Mouse (Mus musculus): Measurements from ENCODE around the gene Il20ra. TPM values are rescaled to one million over a fixed set of nuclear protein-coding genes. Genes with fewer than 3 reads are reported as not detected.
A peak's percentile ranks its signal among the peaks of the same experiment; 100 is the strongest.

The Il20ra gene
- total and polyA plus RNA-seq, 2 experiments from 2014 or later: not detected

DNA sequence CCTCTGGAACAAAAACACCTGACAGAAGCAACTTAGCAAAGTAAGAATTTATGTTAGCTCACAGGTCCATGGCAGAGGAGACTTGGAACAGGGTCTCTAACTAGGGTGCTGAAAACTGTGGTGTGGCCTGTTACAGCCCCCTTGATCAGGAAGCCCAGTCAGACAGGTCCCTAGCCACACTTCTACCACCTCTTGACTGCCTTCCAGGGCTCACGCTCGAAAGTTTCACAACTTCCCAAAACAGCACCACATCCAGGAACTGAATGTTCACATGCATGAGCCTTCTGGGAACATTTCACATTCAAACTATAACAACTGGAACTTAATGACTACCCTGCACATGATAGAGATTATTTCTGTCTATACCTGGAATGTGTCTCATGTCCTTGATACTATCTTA, 53.1 kb downstream of the Il20ra start:
- ATAC-seq (ENCODE audit: insufficient read depth, low read depth) (no peak), DNase-seq (ENCODE audit: low spot score) (no peak)
- H3K9me3 ChIP-seq (replicated peaks; ENCODE audit: control insufficient read depth, low read length): no peaks in the 10 kb centered on the region
- H3K4me3 ChIP-seq (ENCODE audit: low read depth, low read length): no peak overlapping the region
- no peaks in the 10 kb centered on the region for H3K27me3 ChIP-seq (ENCODE audit: control insufficient read depth, insufficient read depth, low read length)
- TF ChIP-seq EP300 (IDR thresholded peaks at IDR 0.05; ENCODE audit: low read depth) (no peak), CTCF (IDR thresholded peaks at IDR 0.05; ENCODE audit: low read depth) (no peak)
- no peak overlapping the region for H3K4me2 ChIP-seq (ENCODE audit: low read depth, low read length)
- WGBS: 57% methylated on average over 2 of the region's 2 CpGs
- H3K27ac ChIP-seq (ENCODE audit: low read depth): no peak overlapping the region
- no peak overlapping the region for H3K9ac ChIP-seq (replicated peaks; ENCODE audit: low read depth, low read length)
- no peaks in the 10 kb centered on the region for H3K4me1 ChIP-seq (ENCODE audit: control insufficient read depth, insufficient read depth)
- H3K36me3 ChIP-seq (replicated peaks; ENCODE audit: control insufficient read depth, insufficient read depth, low read length): no peaks in the 10 kb centered on the region

DNA sequence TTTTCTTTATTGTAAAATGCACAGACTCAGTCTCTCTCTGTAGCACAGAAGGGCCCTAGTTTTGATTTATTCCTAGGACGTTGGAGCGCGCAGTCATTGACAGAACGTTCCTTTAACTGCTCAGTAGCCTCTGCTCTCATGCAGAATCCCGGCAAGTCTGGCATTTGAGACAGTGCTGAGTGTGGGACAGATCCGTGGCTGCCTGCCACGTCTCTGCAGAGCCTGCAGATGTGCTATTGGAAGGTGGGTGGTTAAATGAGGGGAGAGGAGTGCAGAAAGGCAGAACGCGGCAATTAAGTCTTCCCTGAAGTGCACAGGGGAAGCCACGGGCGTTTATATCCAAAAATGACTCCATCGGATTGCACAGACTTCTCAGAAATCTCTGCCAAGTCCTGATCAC, 66.7 kb downstream of the Il20ra start:
- Histone ChIP-seq H3K27ac (ENCODE audit: low read depth) (no peak overlapping the region), H3K4me2 (ENCODE audit: low read depth, low read length) (peak overlapping the region; percentile 34; the same call in 1 of the 2 replicates), H3K27me3 (ENCODE audit: control insufficient read depth, insufficient read depth, low read length) (no peaks in the 10 kb centered on the region), H3K4me1 (ENCODE audit: control insufficient read depth, insufficient read depth) (no peaks in the 10 kb centered on the region), H3K9ac (replicated peaks; ENCODE audit: low read depth, low read length) (no peak overlapping the region), H3K36me3 (replicated peaks; ENCODE audit: control insufficient read depth, insufficient read depth, low read length) (no peaks in the 10 kb centered on the region), H3K9me3 (replicated peaks; ENCODE audit: control insufficient read depth, low read length) (no peaks in the 10 kb centered on the region), H3K4me3 (ENCODE audit: low read depth, low read length) (no peak overlapping the region)
- DNase-seq (ENCODE audit: low spot score) (no peak), ATAC-seq (ENCODE audit: insufficient read depth, low read depth) (no peak)
- WGBS: 44% methylated on average over 12 of the region's 12 CpGs
- TF ChIP-seq EP300 (IDR thresholded peaks at IDR 0.05; ENCODE audit: low read depth): no peak
- TF ChIP-seq CTCF (IDR thresholded peaks at IDR 0.05; ENCODE audit: low read depth): no peak

DNA sequence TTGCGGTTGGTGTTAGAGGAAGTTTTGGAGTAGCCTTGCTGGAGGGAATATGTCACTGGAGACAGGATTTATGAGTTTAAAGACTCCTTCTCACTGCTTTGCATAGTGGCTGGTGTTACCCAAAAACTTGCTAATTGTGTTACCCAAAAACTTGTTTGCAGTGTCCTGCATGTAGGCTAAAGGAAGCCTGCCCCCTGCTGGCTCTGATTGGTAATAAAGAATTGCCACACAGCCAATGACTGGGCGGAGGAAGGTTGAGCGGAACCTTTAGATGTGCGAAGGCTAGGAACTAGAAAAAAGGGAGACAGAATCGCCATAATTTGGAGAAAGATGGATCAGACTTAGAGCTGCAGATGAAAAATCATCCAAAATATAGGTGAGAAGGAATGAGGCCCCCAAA, 69.0 kb downstream of the Il20ra start:
- H3K4me3 ChIP-seq (ENCODE audit: low read depth, low read length): no peak overlapping the region
- no peak overlapping the region for H3K27ac ChIP-seq (ENCODE audit: low read depth)
- DNase-seq (ENCODE audit: low spot score) (no peak), ATAC-seq (ENCODE audit: insufficient read depth, low read depth) (no peak)
- 83% methylated on average over 5 of the region's 5 CpGs for WGBS
- no peaks in the 10 kb centered on the region for H3K9me3 ChIP-seq (replicated peaks; ENCODE audit: control insufficient read depth, low read length)
- H3K4me2 ChIP-seq (ENCODE audit: low read depth, low read length): no peak overlapping the region
- H3K9ac ChIP-seq (replicated peaks; ENCODE audit: low read depth, low read length): no peak overlapping the region
- no peaks in the 10 kb centered on the region for H3K27me3 ChIP-seq (ENCODE audit: control insufficient read depth, insufficient read depth, low read length)
- no peaks in the 10 kb centered on the region for H3K4me1 ChIP-seq (ENCODE audit: control insufficient read depth, insufficient read depth)
- H3K36me3 ChIP-seq (replicated peaks; ENCODE audit: control insufficient read depth, insufficient read depth, low read length): no peaks in the 10 kb centered on the region
- no peak for TF ChIP-seq EP300 (IDR thresholded peaks at IDR 0.05; ENCODE audit: low read depth)
- peak; percentile 46; the same call in 1 of the 2 replicates for TF ChIP-seq CTCF (IDR thresholded peaks at IDR 0.05; ENCODE audit: low read depth)

DNA sequence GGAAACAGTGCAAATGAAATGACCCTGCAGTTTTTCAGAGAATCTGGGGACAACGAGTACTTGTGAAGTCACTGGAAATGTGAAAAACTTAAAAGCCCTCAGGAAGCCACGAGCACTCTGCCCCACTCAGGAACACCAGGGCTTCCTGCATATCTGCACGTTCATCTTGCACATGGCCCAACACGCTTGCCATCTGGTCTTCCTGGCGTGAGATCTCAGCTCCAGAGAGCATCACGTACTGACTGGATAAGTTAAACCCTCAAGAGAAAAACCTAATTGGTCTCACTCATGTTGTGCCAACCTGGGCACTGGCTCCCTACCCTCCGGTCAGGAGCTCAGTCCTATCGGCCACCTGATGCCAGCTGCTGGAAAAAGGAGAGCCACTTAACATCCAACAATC, 82.6 kb downstream of the Il20ra start:
- no peak for DNase-seq (ENCODE audit: low spot score)
- TF ChIP-seq CTCF (IDR thresholded peaks at IDR 0.05; ENCODE audit: low read depth): no peak
- no peaks in the 10 kb centered on the region for H3K4me1 ChIP-seq (ENCODE audit: control insufficient read depth, insufficient read depth)
- no peak overlapping the region for H3K27ac ChIP-seq (ENCODE audit: low read depth)
- H3K4me2 ChIP-seq (ENCODE audit: low read depth, low read length): no peak overlapping the region
- H3K9ac ChIP-seq (replicated peaks; ENCODE audit: low read depth, low read length): no peak overlapping the region
- no peaks in the 10 kb centered on the region for H3K36me3 ChIP-seq (replicated peaks; ENCODE audit: control insufficient read depth, insufficient read depth, low read length)
- 59% methylated on average over 8 of the region's 8 CpGs for WGBS
- no peaks in the 10 kb centered on the region for H3K27me3 ChIP-seq (ENCODE audit: control insufficient read depth, insufficient read depth, low read length)
- H3K9me3 ChIP-seq (replicated peaks; ENCODE audit: control insufficient read depth, low read length): no peaks in the 10 kb centered on the region
- ATAC-seq (ENCODE audit: insufficient read depth, low read depth): no peak
- no peak overlapping the region for H3K4me3 ChIP-seq (ENCODE audit: low read depth, low read length)

DNA sequence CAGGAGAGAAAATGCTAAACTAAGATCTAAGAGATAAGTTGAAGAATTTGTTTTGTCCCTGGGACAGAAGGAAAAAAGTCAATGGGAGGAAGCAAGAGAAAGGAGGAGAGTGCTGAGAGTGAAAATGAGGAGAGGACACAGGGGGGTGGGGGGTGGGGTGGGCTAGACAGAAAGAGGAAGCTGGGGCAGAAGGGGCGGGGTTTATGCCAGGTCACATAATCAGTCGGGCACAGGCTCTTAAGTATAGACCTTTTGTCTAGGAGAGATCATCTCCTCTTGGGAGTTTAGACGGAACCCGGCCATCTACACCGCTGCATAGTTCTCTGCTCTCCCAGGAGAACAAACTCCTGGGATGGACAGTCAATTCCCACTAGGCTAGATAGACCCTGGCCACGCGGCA, 90.6 kb downstream of the Il20ra start:
- no peaks in the 10 kb centered on the region for H3K36me3 ChIP-seq (replicated peaks; ENCODE audit: control insufficient read depth, insufficient read depth, low read length)
- no peaks in the 10 kb centered on the region for H3K4me1 ChIP-seq (ENCODE audit: control insufficient read depth, insufficient read depth)
- no peaks in the 10 kb centered on the region for H3K9me3 ChIP-seq (replicated peaks; ENCODE audit: control insufficient read depth, low read length)
- no peak for DNase-seq (ENCODE audit: low spot score)
- no peak overlapping the region for H3K4me2 ChIP-seq (ENCODE audit: low read depth, low read length)
- H3K27me3 ChIP-seq (ENCODE audit: control insufficient read depth, insufficient read depth, low read length): no peaks in the 10 kb centered on the region
- no peak overlapping the region for H3K27ac ChIP-seq (ENCODE audit: low read depth)
- WGBS: 69% methylated on average over 7 of the region's 7 CpGs
- no peak overlapping the region for H3K4me3 ChIP-seq (ENCODE audit: low read depth, low read length)
- TF ChIP-seq EP300 (IDR thresholded peaks at IDR 0.05; ENCODE audit: low read depth) (no peak), CTCF (IDR thresholded peaks at IDR 0.05; ENCODE audit: low read depth) (no peak)
- ATAC-seq (ENCODE audit: insufficient read depth, low read depth): no peak
- H3K9ac ChIP-seq (replicated peaks; ENCODE audit: low read depth, low read length): no peak overlapping the region

DNA sequence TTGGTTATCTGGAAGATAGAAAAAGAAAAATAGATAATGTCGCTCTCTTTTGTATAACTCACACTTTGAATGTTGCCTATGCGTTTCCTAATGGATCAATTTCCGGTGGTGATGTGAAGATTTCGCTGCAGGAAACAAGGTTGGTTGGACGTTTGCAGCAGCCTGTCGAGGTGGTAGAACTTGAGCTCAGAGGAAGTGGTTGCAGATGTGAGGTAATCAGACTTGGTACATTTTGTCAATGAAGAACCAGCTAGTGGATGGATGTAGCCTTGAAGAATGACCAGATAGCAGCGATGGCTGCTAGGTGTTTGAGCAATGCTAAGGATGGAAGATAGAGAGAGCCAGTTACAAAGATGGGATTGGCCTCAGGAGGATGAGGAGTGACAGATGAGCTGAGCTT, 92.4 kb downstream of the Il20ra start:
- no peak overlapping the region for H3K4me2 ChIP-seq (ENCODE audit: low read depth, low read length)
- 72% methylated on average over 7 of the region's 7 CpGs for WGBS
- no peak for TF ChIP-seq EP300 (IDR thresholded peaks at IDR 0.05; ENCODE audit: low read depth)
- no peak for TF ChIP-seq CTCF (IDR thresholded peaks at IDR 0.05; ENCODE audit: low read depth)
- DNase-seq (ENCODE audit: low spot score) (no peak), ATAC-seq (ENCODE audit: insufficient read depth, low read depth) (no peak)
- H3K4me1 ChIP-seq (ENCODE audit: control insufficient read depth, insufficient read depth): no peaks in the 10 kb centered on the region
- H3K4me3 ChIP-seq (ENCODE audit: low read depth, low read length): no peak overlapping the region
- H3K27ac ChIP-seq (ENCODE audit: low read depth): no peak overlapping the region
- no peaks in the 10 kb centered on the region for H3K9me3 ChIP-seq (replicated peaks; ENCODE audit: control insufficient read depth, low read length)
- no peaks in the 10 kb centered on the region for H3K36me3 ChIP-seq (replicated peaks; ENCODE audit: control insufficient read depth, insufficient read depth, low read length)
- no peak overlapping the region for H3K9ac ChIP-seq (replicated peaks; ENCODE audit: low read depth, low read length)
- H3K27me3 ChIP-seq (ENCODE audit: control insufficient read depth, insufficient read depth, low read length): no peaks in the 10 kb centered on the region

Other genes starting within 250 kb of the Il20ra start
- 21.6 and 38.6 TPM in 2 replicates for gene Ifngr1, start 120.6 kb upstream of the Il20ra start, total RNA-seq (2014; rRNA removed; ENCODE audit: low replicate concordance)
- 40.1 and 42.2 TPM in 2 replicates for gene Ifngr1, start 120.6 kb upstream of the Il20ra start, polyA plus RNA-seq (2015; fragmentation: Nextera tagmentation; extraction: Ambion mirVana)
- gene Il22ra2, start 90.6 kb upstream of the Il20ra start, total RNA-seq (2014; rRNA removed; ENCODE audit: low replicate concordance): not detected in 2 replicates
- gene Il22ra2, start 90.6 kb upstream of the Il20ra start, polyA plus RNA-seq (2015; fragmentation: Nextera tagmentation; extraction: Ambion mirVana): not detected in 2 replicates
- gene Slc35d3, start 138.9 kb downstream of the Il20ra start, total RNA-seq (2014; rRNA removed; ENCODE audit: low replicate concordance): 0.62 TPM in 1 of 2 replicates, not detected in the other
- 0.05 TPM in 2 replicates for gene Slc35d3, start 138.9 kb downstream of the Il20ra start, polyA plus RNA-seq (2015; fragmentation: Nextera tagmentation; extraction: Ambion mirVana)
- 21.8 and 24.2 TPM in 2 replicates for gene Pex7, start 195.1 kb downstream of the Il20ra start, total RNA-seq (2014; rRNA removed; ENCODE audit: low replicate concordance)
- gene Pex7, start 195.1 kb downstream of the Il20ra start, polyA plus RNA-seq (2015; fragmentation: Nextera tagmentation; extraction: Ambion mirVana): 43.5 and 46.7 TPM in 2 replicates
- 10.7 and 10.8 TPM in 2 replicates for gene Map3k5, start 221.9 kb downstream of the Il20ra start, total RNA-seq (2014; rRNA removed; ENCODE audit: low replicate concordance)
- gene Map3k5, start 221.9 kb downstream of the Il20ra start, polyA plus RNA-seq (2015; fragmentation: Nextera tagmentation; extraction: Ambion mirVana): 2.2 and 2.5 TPM in 2 replicates